Mouse (Mus musculus) thymus, postnatal 4 days (tissue): ENCODE measurements around the gene P2ry4.

Experiments
- DNase-seq: peaks from one replicate; pipeline ENCODE4 v3.0.0; 2021

Gene P2ry4

GRCm38 (mm10) chrX:100594791-100595190 is at the start of gene P2ry4:
P2ry4 (minus strand) TSS chrX:100594869.
- no peak for DNase-seq

GRCm38 (mm10) chrX:100638477-100638876 is 43.8 kb upstream of the P2ry4 start:
- DNase-seq = no peak

- no peak for DNase-seq
These were observed 34.4 kb upstream of the P2ry4 start for GRCm38 (mm10) chrX:100629076-100629475.

- peak; percentile 87 for DNase-seq
These were observed 31.4 kb upstream of the P2ry4 start, which contains the start of gene Pdzd11 for GRCm38 (mm10) chrX:100625802-100626793. Pdzd11 (minus strand) TSS chrX:100626568.

- no peak for DNase-seq
These were observed 30.8 kb upstream of the P2ry4 start, which contains the start of gene Kif4 for GRCm38 (mm10) chrX:100625546-100625801. Kif4 (plus strand) TSS chrX:100625737.

- DNase-seq = no peak
These were observed 30.5 kb upstream of the P2ry4 start for GRCm38 (mm10) chrX:100625146-100625545.

GRCm38 (mm10) chrX:100624242-100624641 is 29.6 kb upstream of the P2ry4 start:
- DNase-seq = no peak

- no peak for DNase-seq
These were observed 26.7 kb upstream of the P2ry4 start for GRCm38 (mm10) chrX:100621366-100621765.

- DNase-seq = no peak
These were observed 23.8 kb upstream of the P2ry4 start for GRCm38 (mm10) chrX:100618488-100618887.

GRCm38 (mm10) chrX:100605314-100605713 is 10.6 kb upstream of the P2ry4 start, which contains the start of gene Arr3:
Arr3 (plus strand) TSS chrX:100605497.
- no peak for DNase-seq

- DNase-seq = no peak
These were observed 5.1 kb upstream of the P2ry4 start for GRCm38 (mm10) chrX:100599755-100600154.

- peak; percentile 12 for DNase-seq
These were observed 2.8 kb upstream of the P2ry4 start for GRCm38 (mm10) chrX:100597439-100597838.

GRCm38 (mm10) chrX:100571951-100572350 is 22.7 kb downstream of the P2ry4 start, which contains the start of gene Awat1:
Awat1 (plus strand) TSS chrX:100572251.
- DNase-seq = no peak

- no peak for DNase-seq
These were observed 29.0 kb downstream of the P2ry4 start for GRCm38 (mm10) chrX:100565696-100566095.

GRCm38 (mm10) chrX:100556026-100556425 is 38.6 kb downstream of the P2ry4 start:
- DNase-seq = no peak
